Mouse (Mus musculus): ENCODE measurements around the gene Fam210b.

Gene Fam210b

DNA sequence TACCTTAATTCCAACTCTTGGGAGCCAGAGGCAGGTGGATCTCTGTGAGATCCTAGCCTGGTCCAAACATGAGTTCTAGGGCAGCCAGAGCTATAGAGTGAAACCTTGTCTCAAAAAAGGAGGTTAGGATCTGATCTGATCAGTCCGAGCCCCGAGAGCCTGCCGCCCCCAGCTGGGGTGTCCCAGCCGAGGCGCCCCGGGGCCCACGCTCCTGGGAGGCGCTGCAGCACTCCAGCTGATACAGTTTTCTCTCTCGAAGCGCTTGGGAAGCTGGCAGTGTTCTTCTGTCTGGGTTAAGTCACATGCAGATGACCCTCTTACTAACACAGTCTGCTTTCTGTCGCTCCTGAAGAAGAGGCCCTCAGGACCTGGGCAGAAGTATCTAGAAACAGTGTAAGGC, 36.0 kb downstream of the Fam210b start:
- no peaks in the 10 kb centered on the region for H3K27me3 ChIP-seq (ENCODE audit: insufficient read depth, low read length)
- TF ChIP-seq NANOG (IDR thresholded peaks at IDR 0.05; ENCODE audit: borderline replicate concordance, low read length) (no peak), CTCF (conservative IDR thresholded peaks at IDR 0.05; ENCODE audit: low read length) (no peak), POU5F1 (IDR thresholded peaks at IDR 0.05; ENCODE audit: borderline replicate concordance, low read length) (no peak)
- H3K4me3 ChIP-seq (replicated peaks; ENCODE audit: low read length), result peak overlapping the region; percentile 41; the same call in 1 of the 2 replicates
- H3K4me1 ChIP-seq (replicated peaks; ENCODE audit: low read depth, low read length), result peaks cover 65% of the 10 kb centered on the region
- no peaks in the 10 kb centered on the region for H3K9me3 ChIP-seq (ENCODE audit: low read length)
- H3K36me3 ChIP-seq (ENCODE audit: insufficient read depth, low read length), result peaks cover 71% of the 10 kb centered on the region

DNA sequence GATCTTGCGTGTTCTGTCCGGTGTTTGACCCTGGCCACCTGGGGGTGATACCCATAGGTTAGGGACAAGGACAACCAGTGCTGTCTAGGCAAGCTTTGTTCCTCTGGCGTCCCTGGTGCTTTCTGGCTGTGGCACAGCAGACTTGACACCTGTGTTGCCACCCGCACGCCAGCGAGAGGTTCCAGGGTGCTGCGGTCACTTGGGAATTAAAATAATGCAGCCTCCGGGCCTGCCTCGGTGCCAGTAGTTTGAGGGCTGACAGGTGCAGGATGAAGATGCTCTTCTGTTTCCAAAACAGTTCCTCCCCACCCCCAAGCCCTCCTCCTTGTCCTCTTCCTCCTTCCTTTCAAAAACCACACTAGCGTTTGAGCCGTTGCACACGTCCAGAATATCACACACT, 36.5 kb downstream of the Fam210b start:
- peaks cover 67% of the 10 kb centered on the region for H3K36me3 ChIP-seq (ENCODE audit: insufficient read depth, low read length)
- H3K4me3 ChIP-seq (replicated peaks; ENCODE audit: low read length), result no peak overlapping the region
- H3K9me3 ChIP-seq (ENCODE audit: low read length), result no peaks in the 10 kb centered on the region
- H3K27me3 ChIP-seq (ENCODE audit: insufficient read depth, low read length), result no peaks in the 10 kb centered on the region
- TF ChIP-seq NANOG (IDR thresholded peaks at IDR 0.05; ENCODE audit: borderline replicate concordance, low read length) (no peak), POU5F1 (IDR thresholded peaks at IDR 0.05; ENCODE audit: borderline replicate concordance, low read length) (no peak), CTCF (conservative IDR thresholded peaks at IDR 0.05; ENCODE audit: low read length) (no peak)
- H3K4me1 ChIP-seq (replicated peaks; ENCODE audit: low read depth, low read length), result peaks cover 65% of the 10 kb centered on the region

DNA sequence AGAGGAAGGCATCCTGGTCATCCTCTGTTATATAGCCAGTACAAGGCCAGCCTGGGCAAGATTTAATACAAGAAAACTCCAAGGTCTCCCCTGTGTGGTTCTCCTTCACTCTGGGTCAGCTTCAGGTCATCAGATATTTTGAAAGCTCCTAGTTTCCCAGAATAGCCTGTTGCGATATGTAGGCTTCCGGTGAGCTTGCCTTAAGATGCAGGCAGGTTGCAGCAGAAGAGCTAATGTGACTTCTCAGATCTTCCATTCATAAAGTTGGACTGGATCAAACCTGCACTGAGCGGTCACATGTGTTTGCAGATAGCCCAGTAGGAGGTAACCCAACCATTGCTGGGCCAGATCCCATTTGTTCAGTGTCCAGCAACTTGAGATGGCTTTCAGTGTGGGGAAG, 39.4 kb downstream of the Fam210b start:
- Histone ChIP-seq H3K4me1 (replicated peaks; ENCODE audit: low read depth, low read length) (peaks cover 38% of the 10 kb centered on the region), H3K9me3 (ENCODE audit: low read length) (no peaks in the 10 kb centered on the region), H3K36me3 (ENCODE audit: insufficient read depth, low read length) (peaks cover 39% of the 10 kb centered on the region), H3K4me3 (replicated peaks; ENCODE audit: low read length) (no peak overlapping the region), H3K27me3 (ENCODE audit: insufficient read depth, low read length) (no peaks in the 10 kb centered on the region)
- TF ChIP-seq POU5F1 (IDR thresholded peaks at IDR 0.05; ENCODE audit: borderline replicate concordance, low read length) (no peak), CTCF (conservative IDR thresholded peaks at IDR 0.05; ENCODE audit: low read length) (no peak), NANOG (IDR thresholded peaks at IDR 0.05; ENCODE audit: borderline replicate concordance, low read length) (no peak)

DNA sequence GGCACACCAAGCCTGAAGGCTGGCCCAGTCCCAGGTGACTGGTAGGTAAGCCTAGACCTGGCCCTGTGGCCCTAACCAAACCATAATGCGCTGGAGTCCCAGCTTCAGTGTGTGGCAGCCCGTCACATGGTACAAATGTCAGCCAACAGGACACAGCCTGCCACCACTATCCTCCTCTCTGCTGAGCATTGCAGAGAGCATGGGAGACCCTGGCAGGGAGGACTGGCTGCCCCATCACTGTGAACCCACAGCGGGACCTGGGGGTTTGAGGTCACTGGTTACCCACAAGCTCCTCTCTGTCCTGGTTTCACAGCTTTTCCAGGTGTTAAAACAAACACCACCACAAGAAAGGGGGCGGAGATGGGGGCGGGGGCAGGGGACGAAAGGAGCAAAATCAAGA, 45.0 kb downstream of the Fam210b start:
- TF ChIP-seq NANOG (IDR thresholded peaks at IDR 0.05; ENCODE audit: borderline replicate concordance, low read length) (no peak), CTCF (conservative IDR thresholded peaks at IDR 0.05; ENCODE audit: low read length) (no peak), POU5F1 (IDR thresholded peaks at IDR 0.05; ENCODE audit: borderline replicate concordance, low read length) (no peak)

DNA sequence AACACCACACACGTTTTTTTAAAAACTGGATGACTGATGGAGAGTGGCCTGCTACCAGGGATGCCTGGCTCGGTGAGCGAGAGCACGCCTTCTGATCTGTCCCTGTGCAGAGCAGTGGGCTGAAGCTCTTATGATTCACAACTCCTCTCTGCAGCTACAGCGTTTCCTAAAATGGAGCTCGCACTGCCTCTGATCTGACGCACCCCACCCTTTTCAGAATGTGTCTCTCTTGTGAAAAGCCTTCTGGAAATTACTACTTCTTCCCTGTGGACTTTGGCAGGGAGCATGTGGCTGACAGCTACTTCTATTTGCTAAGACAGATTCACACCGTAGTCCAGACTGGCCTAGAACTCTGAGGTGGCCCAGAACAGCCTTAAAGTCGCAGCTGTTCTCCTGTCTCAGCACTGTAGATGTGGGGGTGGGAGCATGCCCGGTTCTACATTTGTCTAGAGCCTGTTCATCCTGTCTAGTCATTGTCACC, 46.7 kb downstream of the Fam210b start:
- TF ChIP-seq NANOG (IDR thresholded peaks at IDR 0.05; ENCODE audit: borderline replicate concordance, low read length), result no peak
- no peaks in the 10 kb centered on the region for H3K27me3 ChIP-seq (ENCODE audit: insufficient read depth, low read length)
- H3K4me1 ChIP-seq (replicated peaks; ENCODE audit: low read depth, low read length), result peaks cover 62% of the 10 kb centered on the region
- no peak overlapping the region for H3K4me3 ChIP-seq (replicated peaks; ENCODE audit: low read length)
- no peaks in the 10 kb centered on the region for H3K9me3 ChIP-seq (ENCODE audit: low read length)
- no peaks in the 10 kb centered on the region for H3K36me3 ChIP-seq (ENCODE audit: insufficient read depth, low read length)

More for the DNA sequence above, 45.0 kb downstream of the Fam210b start:
- Histone ChIP-seq H3K27me3 (ENCODE audit: insufficient read depth, low read length) (no peaks in the 10 kb centered on the region), H3K9me3 (ENCODE audit: low read length) (no peaks in the 10 kb centered on the region), H3K4me3 (replicated peaks; ENCODE audit: low read length) (no peak overlapping the region), H3K36me3 (ENCODE audit: insufficient read depth, low read length) (no peaks in the 10 kb centered on the region), H3K4me1 (replicated peaks; ENCODE audit: low read depth, low read length) (peaks cover 50% of the 10 kb centered on the region)

DNA sequence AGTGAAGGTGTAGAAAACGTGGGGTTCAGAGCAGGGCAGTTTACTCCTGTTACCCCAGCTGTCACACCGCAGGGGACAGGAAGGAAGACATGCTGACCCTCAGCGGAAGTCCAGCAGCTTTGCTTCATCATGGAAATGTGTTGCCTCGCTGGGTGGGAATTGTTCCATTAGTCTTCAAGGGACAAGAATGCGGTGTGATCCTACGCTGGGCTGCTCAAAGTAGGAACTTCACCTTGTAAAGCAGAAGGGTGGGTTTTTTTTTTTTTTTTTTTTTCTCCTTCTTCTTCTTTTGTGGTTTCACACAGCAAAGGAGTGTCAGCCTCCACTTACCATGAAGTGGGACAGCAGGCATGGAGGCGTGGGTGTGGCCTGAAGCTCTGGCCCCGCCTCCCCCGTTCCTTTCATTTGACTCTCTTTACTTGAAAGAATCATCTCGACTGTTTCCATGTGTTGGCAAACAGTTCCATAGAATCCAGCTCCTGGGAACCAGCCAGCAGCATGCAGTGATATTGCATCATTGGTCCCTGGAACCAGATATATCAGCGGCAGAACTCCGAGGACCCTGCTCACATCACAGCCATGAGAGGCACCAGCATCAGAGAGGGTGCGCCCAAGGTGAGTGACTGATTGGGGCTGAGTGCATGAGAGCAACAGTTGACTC, 48.2 kb downstream of the Fam210b start, which contains the start of gene Cass4:
Gene Cass4 (plus strand): TSS at position 404 of the 661 bp plus-strand sequence.
- Histone ChIP-seq H3K4me3 (replicated peaks; ENCODE audit: low read length) (peak within 1 kb of the TSS; percentile 68), H3K27me3 (ENCODE audit: insufficient read depth, low read length) (no peaks in the 10 kb centered on the region), H3K4me1 (replicated peaks; ENCODE audit: low read depth, low read length) (peaks cover 70% of the 10 kb centered on the region), H3K9me3 (ENCODE audit: low read length) (no peaks in the 10 kb centered on the region), H3K36me3 (ENCODE audit: insufficient read depth, low read length) (no peaks in the 10 kb centered on the region)
- TF ChIP-seq NANOG (IDR thresholded peaks at IDR 0.05; ENCODE audit: borderline replicate concordance, low read length) (0 out of 2 replicates have a peak, but pooled peaks have one; percentile 16), POU5F1 (IDR thresholded peaks at IDR 0.05; ENCODE audit: borderline replicate concordance, low read length) (no peak)

DNA sequence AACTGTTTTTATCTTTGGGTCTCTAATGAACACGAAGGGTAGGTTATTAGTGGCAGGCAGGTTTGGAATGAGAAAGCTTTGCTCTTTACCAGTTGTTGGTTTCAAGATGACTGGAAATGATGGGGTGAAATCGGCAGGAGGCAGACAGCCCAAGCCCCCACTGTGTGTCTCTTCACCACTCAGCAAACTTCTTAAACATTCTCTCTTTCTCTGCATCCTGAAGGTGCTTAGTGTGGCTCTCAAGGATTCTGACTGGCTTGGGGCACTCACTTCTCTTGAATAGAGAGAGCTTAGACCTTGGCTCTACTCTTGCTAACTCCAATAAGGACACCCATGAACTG, 48.7 kb downstream of the Fam210b start:
- Histone ChIP-seq H3K4me3 (replicated peaks; ENCODE audit: low read length) (peak overlapping the region; percentile 68), H3K36me3 (ENCODE audit: insufficient read depth, low read length) (no peaks in the 10 kb centered on the region), H3K9me3 (ENCODE audit: low read length) (no peaks in the 10 kb centered on the region), H3K4me1 (replicated peaks; ENCODE audit: low read depth, low read length) (peaks cover 75% of the 10 kb centered on the region), H3K27me3 (ENCODE audit: insufficient read depth, low read length) (no peaks in the 10 kb centered on the region)
- TF ChIP-seq POU5F1 (IDR thresholded peaks at IDR 0.05; ENCODE audit: borderline replicate concordance, low read length) (no peak), CTCF (conservative IDR thresholded peaks at IDR 0.05; ENCODE audit: low read length) (no peak)

DNA sequence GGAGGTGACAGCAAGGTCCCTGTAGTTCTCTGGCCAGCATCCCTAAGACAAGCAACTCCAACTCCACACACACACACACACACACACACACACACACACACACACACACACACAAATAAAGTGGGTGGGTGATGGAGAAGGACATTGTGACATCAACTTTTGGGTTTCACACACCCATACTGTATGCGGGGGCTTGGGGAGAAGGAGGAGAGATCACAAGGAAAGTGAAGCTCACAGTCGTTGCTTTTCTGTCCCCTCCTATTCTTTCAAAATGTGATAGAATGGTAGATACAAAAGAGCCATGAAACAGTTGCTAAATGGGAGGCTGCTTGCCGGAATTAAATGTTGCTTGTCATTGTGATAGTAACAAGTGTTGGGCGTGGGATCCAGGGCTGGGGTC, 49.3 kb downstream of the Fam210b start:
- Histone ChIP-seq H3K9me3 (ENCODE audit: low read length) (no peaks in the 10 kb centered on the region), H3K36me3 (ENCODE audit: insufficient read depth, low read length) (no peaks in the 10 kb centered on the region), H3K4me3 (replicated peaks; ENCODE audit: low read length) (peak overlapping the region; percentile 68), H3K27me3 (ENCODE audit: insufficient read depth, low read length) (no peaks in the 10 kb centered on the region), H3K4me1 (replicated peaks; ENCODE audit: low read depth, low read length) (peaks cover 82% of the 10 kb centered on the region)
- TF ChIP-seq POU5F1 (IDR thresholded peaks at IDR 0.05; ENCODE audit: borderline replicate concordance, low read length) (no peak), NANOG (IDR thresholded peaks at IDR 0.05; ENCODE audit: borderline replicate concordance, low read length) (no peak), CTCF (conservative IDR thresholded peaks at IDR 0.05; ENCODE audit: low read length) (no peak)

DNA sequence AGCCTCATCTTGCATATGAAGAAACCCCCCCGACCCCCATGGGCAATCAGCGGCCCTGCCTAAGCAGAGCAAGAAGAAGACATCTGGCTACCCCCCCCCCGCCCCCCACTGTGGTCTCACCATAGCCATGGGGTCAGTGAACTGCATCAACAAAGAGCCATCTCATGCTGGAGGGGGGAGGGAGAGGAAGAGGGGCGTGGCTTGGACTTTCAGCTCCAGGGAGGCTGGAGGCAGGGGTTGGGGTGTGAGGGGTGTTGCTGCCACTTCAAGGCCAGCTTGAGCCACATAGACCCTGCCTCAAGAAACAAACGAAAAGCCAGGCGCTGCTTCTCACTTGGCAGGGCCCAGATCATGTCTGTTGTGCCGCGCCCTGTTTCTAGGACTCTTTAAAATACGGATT, 50.6 kb downstream of the Fam210b start:
- H3K27me3 ChIP-seq (ENCODE audit: insufficient read depth, low read length), result no peaks in the 10 kb centered on the region
- H3K4me1 ChIP-seq (replicated peaks; ENCODE audit: low read depth, low read length), result peaks cover 84% of the 10 kb centered on the region
- peak overlapping the region; percentile 20; the same call in 1 of the 2 replicates for H3K4me3 ChIP-seq (replicated peaks; ENCODE audit: low read length)
- no peaks in the 10 kb centered on the region for H3K9me3 ChIP-seq (ENCODE audit: low read length)
- TF ChIP-seq CTCF (conservative IDR thresholded peaks at IDR 0.05; ENCODE audit: low read length), result no peak
- no peak for TF ChIP-seq NANOG (IDR thresholded peaks at IDR 0.05; ENCODE audit: borderline replicate concordance, low read length)
- TF ChIP-seq POU5F1 (IDR thresholded peaks at IDR 0.05; ENCODE audit: borderline replicate concordance, low read length), result no peak
- no peaks in the 10 kb centered on the region for H3K36me3 ChIP-seq (ENCODE audit: insufficient read depth, low read length)

Data from E14TG2a.4 (cell line).